Mouse (Mus musculus): ENCODE results near the gene Tctn1. TPM values are rescaled to one million over a fixed set of nuclear protein-coding genes. Genes with fewer than 3 reads are reported as not detected.

Tctn1 gene
- total RNA-seq, 2 experiments from 2014 or later = 2.5 to 7.6 TPM

DNA sequence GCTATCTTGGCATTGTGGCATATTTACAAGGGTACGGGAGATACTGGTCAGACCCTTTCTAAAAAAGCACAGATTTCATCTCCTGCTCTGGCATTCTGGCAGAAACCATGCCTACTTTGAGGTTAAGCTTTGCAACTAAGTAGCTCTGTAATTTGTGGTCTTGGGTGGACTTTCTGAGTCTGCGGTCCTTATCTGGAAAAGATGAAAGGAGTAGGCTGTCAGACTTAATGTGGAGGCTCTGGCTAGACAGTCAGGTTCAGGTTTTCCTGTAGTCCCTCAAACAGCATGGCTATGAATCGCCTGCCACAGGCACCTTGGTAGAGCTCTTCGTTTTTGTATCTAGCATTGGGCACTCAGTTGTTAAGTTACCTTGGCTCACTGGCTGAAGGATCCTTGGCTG is 22.8 kb upstream of the Tctn1 start:
- no peak for ATAC-seq (replicated peaks; ENCODE audit: low FRiP score, low TSS enrichment, poor library complexity, severe bottlenecking)

DNA sequence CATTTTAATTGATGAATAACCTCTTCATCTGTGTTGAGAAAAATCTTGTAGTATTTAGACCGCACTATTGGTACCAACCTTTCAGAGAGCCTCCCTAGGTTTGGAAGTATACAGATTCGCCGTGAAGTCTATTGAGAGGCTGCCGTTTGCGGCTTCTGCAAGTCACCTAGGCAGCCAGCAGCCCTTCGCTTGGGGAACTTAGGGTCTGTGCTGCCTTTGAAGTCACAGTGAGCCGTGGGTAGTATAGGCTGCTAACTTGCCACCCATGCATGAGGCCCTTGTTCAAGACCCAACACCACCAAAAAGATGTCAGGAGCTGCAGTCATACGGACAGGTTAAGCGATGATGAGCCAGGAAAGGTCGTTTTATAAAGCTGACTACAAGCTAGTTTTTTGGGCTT is 21.9 kb upstream of the Tctn1 start:
- ATAC-seq (replicated peaks; ENCODE audit: low FRiP score, low TSS enrichment, poor library complexity, severe bottlenecking) = no peak

DNA sequence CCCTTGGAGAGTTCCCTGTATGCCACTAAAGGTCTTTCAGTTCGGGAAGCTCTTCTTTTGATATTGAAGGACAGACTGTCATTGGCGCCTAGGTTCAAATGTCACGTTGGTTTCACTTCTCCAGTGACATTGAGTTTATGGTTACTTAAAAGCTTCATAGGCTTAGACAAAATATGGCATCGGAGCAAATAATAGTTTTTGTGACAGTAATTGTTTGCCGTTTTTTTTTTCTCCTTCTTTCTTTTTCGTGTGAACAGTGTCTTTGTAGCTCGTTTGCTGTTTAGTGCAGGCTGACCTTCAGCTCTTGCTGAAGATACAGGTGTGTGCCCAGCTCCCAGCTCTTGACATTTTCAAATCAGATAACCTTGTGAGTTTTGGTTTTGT is 21.5 kb upstream of the Tctn1 start:
- ATAC-seq (replicated peaks; ENCODE audit: low FRiP score, low TSS enrichment, poor library complexity, severe bottlenecking) = no peak

DNA sequence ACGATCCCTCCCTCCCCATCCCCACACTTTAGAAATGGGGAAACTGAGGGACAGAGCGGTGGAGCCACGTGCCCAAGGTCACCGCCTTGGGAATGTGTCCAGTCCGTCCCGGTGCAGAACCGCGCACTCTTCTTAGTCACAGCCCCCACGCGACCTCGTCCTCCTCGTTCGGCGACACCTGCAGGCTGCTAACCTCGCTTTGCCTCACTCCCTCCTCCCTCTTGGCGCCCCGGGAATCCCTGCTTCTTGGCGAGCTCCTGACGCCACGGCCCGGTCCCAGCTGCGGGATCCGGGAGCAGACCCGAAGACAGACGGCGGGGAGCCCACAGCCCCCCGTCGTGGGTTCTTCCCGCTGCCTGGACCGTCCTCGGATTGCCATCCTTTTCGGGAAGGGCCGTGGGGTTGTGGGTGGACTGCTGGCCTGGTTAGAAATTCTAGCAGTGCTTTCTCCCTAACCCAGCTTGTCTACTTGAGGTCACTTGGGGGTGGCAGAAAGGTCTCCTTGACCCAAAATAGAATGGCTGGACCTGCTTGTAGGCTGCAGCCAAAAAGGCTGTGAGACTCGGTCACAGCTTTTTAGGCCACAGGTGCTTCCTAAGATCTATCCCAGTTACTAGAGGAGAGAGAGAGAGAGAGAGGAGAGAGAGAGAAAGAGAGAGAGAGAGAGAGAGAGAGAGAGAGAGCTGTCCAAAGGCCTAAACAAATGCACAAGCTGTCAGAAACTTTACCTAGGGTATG is 20.9 kb upstream of the Tctn1 start:
- ATAC-seq (replicated peaks; ENCODE audit: low FRiP score, low TSS enrichment, poor library complexity, severe bottlenecking) = peak; percentile 64

DNA sequence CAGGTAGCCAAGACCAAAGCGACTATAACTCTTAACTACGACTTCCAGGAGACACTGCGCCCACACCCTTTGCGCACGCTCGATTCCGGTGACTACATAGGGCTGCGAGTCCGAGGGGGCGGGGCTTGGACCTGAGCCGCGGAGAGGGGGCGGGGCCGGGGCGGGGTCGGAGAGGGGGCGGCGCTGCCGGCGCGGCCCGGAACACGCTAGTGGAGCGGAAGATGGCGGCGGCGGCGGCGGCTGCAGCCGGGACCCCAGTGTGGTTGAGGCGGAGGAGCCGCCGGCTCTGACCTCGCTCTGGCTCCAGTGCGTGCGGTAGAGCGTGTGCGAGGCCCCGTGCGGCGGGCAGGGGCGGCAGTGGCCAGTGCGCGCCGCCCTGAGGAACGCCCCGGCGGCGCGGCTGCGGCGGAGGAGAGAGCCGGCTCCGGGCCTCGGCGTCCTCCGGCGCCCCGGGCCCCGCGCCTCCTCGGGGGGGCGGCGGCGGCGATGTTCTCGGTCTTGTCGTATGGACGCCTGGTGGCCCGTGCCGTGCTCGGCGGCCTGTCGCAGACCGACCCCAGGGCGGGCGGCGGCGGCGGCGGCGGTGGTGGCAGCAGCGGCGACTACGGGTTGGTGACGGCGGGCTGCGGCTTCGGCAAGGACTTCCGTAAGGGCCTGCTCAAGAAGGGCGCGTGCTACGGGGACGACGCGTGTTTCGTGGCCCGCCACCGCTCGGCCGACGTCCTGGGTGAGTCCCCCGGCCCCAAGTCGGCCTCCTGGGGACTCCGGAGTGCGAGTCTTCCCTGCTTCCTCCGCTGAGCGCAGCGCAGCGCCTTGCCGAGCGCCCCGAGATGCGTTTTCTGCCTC is 20.1 kb upstream of the Tctn1 start, which contains the start of gene Pptc7:
Pptc7 (plus strand) TSS at position 183 of the 846 bp plus-strand sequence.
- peak; percentile 81 for ATAC-seq (replicated peaks; ENCODE audit: low FRiP score, low TSS enrichment, poor library complexity, severe bottlenecking)

DNA sequence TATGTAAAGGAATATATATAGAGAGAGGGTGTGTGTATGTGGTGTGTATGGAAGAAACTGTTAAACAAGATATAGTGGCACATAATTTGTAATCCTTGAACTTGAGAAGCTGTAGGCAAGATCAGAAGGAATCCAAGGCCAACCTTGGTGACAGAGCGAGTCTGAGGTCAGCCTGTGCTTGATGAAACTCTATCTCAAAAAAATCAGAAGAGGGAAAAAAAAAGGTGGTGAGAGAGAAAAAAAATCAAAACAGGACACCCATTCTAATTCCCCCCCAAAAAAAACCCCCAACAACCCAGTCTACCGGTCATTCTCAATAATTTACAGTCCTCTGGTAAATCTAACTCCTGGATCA is 19.5 kb upstream of the Tctn1 start:
- no peak for ATAC-seq (replicated peaks; ENCODE audit: low FRiP score, low TSS enrichment, poor library complexity, severe bottlenecking)

DNA sequence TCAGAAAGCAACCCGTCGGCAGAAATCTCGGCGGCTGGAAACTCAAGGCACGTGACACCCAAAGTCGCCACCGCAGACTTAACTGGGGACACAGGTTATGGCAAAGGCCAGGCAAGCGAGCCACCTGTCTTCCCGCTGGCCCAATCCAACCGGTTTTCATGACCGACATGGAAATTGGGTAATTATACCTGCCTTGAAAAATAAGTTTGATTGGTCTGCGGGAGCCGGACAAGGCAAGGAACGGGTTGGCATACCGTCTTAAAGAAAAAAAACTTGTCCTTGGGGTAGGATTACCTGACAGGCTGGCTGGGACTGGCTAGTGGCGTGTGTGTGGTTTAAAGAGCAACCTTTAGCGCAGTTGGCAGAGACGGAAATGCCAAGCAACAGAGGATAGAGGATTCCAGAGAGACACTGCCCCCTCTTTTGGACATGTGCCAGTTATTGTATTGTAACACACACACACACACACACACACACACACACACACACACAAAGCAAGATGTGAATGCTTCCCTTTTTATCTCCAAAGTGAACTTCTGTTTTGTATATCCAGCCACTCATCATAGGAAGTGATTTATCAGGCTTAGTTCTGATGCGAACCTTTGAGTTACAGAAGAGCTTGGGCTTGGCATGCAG is 16.7 kb upstream of the Tctn1 start:
- no peak for ATAC-seq (replicated peaks; ENCODE audit: low FRiP score, low TSS enrichment, poor library complexity, severe bottlenecking)

DNA sequence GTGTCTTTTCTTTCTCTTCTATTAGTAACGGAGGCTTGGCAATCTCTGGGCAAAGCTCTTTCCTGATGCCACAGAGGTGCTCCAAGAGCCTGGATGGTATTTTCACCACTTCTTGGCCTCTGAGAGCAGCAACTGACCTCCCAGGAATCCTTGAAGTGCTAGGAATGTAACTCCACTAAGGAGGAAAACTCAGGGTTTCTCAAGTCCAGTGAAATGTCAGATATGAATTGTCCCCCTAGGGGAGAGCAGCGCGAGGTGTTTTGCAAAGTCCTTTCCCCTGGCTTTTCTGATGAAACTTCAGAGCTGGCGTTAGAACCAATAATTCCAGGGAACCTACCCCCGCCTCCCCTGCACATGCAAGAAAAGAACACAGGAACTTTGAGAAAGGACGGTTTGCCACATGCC is 16.2 kb upstream of the Tctn1 start:
- no peak for ATAC-seq (replicated peaks; ENCODE audit: low FRiP score, low TSS enrichment, poor library complexity, severe bottlenecking)

DNA sequence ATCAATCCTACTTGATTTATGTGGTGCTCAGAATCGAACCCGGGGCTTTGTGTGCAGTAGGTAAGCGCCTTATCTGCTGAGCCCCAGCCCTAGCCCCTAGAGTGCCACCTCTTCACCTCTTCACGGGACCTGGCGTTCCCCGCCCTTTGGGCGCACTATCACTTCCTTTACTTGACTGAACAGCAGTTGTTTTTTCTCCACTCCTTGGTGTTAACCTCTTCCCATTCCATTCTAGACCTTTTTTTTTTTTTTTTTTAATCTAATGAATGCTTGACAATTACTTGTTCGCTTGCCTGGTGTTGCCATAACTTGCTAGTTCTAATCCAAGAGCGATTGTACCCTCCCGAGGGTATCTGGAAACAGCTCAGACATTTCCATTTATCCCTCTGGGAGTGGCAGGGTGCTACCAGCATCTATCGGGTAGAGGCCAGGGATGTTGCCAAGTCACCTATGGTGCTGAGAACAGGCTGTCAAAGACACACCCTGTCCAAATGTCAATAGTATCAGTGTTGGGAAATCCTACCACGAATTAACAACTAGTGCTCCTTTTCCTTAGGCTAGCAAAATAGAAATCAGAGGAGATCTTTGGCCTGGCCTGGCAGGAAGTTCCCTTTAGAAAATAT is 15.7 kb upstream of the Tctn1 start:
- no peak for ATAC-seq (replicated peaks; ENCODE audit: low FRiP score, low TSS enrichment, poor library complexity, severe bottlenecking)

DNA sequence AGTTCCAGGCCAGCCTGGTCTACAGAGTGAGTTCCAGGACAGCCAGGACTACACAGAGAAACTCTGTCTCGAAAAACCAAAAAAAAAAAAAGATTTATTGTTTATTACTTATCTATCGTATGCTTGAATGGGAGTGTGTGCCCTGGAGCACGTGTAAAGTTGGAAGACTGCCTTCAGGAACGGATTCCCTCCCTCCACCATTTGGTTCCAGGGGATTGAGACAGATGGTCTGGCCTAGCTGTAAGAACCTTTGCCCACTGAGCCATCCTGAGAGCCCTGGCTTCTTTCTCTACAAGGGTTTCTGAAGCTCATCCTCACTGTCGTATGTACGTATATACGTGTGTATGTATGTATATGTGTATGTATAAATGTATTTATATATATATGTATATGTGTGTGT is 14.7 kb upstream of the Tctn1 start:
- no peak for ATAC-seq (replicated peaks; ENCODE audit: low FRiP score, low TSS enrichment, poor library complexity, severe bottlenecking)

DNA sequence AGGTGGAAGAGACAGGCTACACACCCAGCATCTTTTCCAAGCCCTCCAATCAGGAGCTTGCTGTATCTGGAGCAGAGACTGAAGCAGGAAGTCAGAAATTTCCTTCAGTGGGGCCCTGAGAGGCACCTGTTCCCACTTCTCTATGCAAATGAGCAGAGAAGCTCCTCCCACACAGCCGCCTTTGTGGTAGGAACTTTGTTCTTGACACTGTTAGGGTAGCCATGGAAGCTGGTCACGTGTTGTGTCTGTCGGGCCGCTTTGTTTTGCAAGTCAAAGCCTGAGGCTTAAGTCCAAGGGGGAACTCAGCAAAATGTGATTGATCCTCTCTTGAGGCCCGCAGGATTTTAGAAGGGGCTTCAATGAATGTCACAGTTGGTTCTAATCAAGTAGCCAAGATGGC is 10.5 kb upstream of the Tctn1 start:
- peak; percentile 56; the same call in 1 of the 2 replicates for ATAC-seq (replicated peaks; ENCODE audit: low FRiP score, low TSS enrichment, poor library complexity, severe bottlenecking)

DNA sequence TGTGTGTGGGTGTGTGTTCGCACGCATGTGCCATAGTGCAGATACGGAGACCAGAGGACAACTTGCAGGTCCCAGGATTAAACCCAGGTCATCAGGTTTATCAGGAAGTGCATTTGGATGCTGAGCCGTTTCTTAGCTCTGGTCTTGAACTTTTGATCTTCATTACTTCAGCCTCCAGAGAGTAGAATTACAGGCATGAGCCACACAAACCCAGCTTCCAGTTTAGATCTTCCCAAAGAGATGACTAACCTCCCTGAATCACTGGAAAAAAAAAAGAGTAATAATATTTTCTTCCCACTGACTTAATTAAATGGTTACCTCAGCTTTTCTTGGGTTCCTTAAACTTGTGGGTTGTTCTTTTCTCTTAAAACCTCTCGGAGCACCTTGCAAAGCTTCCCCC is 8.6 kb upstream of the Tctn1 start:
- ATAC-seq (replicated peaks; ENCODE audit: low FRiP score, low TSS enrichment, poor library complexity, severe bottlenecking) = no peak

DNA sequence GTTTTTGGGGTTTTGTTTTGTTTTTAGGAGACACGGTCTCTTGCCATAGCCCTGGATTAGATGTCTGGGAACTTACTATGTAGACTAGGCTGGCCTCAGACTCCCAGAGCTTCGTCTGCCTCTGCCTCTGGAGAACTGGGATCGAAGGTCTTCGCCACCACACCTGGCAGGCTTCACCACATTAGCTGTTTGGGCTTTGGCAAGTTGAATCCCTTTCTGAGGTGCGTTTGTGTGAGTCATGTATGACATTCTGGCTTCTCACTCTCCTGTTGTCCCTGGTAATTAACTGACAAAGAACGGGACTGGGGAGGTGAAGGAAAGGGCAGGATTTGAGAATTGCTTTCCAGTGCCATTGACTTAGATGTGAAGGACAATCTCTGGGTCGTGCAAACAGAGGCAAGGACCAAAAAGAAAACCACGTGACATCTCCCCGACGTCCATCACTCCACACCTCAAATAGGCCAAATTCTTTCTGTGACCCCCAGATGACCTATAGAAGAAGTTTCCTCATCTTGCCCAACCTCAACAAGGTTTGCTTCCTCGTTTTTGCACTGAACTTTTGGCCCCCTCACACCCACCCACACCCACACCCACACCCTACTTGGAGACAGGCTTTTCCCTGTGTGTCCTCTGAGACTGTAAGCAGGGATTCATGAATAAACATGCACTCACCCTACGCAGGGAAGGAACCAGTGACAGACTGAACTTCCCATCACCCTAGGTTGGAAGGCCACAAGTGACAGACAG is 4.8 kb upstream of the Tctn1 start:
- no peak for ATAC-seq (replicated peaks; ENCODE audit: low FRiP score, low TSS enrichment, poor library complexity, severe bottlenecking)

DNA sequence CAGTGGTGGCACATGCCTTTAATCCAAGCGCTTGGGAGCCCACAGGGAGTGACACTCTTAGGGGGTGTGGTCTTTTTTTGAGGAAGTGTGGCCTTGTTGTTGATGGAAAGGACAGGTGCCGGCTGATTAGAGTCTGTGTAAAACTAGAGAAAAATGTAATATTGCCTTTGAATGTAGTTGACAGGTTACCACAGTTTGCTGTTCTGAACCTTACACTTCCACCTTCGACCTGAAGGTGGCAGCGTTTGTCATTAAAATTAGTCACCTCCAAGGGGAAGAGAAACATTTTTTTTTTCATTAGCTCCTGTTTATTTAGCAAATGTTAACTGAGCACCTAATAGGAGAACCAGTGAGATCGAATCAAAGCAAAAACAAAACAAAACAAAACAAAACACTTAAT is 3.6 kb upstream of the Tctn1 start:
- ATAC-seq (replicated peaks; ENCODE audit: low FRiP score, low TSS enrichment, poor library complexity, severe bottlenecking) = no peak

DNA sequence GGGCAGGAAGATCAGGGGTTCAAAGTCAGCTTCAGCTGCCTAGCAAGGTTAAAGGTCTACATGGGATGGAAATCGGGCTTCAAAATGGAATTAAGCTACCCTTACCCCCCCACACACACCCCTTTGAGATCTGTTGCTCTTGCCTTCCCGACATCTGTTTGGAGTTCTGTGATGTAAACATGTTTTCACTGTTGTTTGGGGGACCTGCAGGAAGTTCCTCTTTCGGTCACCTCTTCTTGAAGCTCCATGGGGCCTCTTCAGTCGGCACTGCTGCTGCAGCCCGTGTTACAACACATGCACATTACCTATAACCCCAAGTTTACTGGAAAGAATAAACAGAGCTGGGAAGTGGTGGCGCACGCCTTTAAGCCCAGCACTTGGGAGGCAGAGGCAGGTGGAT is 2.9 kb upstream of the Tctn1 start:
- no peak for ATAC-seq (replicated peaks; ENCODE audit: low FRiP score, low TSS enrichment, poor library complexity, severe bottlenecking)

DNA sequence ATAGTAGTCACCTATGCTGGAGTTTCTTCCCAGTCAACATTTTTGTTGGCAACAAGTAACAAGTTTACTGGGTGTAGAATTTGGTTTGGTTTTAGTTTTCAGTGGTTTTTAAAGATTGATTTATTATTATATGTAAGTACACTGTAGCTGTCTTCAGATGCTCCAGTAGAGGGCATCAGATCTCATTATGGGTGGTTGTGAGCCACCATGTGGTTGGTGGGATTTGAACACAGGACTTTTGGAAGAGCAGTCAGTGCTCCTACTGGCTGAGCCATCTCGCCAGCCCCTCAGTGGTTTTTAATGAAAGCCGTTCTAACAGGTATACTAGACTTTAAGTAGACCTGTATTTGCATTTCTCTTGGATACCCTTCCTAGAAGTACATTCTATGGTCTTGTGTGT is 1.7 kb upstream of the Tctn1 start:
- ATAC-seq (replicated peaks; ENCODE audit: low FRiP score, low TSS enrichment, poor library complexity, severe bottlenecking) = no peak

DNA sequence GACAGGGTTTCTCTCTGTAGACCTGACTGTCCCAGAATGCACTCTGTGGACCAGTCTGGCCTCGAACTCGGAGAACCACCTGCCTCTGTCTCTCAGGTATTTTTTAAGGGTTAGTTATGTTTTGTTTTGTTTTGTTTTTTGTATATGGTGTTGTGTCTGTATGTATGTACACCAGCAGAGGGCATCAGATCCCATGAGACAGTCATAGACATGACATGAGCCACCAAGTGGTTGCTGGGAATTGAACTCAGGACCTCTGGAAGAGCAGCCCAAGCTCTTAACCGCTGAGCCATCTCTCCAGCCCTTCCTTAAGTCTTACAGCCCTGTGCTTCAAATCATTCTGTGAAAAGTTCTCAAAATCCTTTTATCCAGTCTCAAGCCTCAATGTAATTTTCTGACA is 927 bp upstream of the Tctn1 start:
- no peak for ATAC-seq (replicated peaks; ENCODE audit: low FRiP score, low TSS enrichment, poor library complexity, severe bottlenecking)

DNA sequence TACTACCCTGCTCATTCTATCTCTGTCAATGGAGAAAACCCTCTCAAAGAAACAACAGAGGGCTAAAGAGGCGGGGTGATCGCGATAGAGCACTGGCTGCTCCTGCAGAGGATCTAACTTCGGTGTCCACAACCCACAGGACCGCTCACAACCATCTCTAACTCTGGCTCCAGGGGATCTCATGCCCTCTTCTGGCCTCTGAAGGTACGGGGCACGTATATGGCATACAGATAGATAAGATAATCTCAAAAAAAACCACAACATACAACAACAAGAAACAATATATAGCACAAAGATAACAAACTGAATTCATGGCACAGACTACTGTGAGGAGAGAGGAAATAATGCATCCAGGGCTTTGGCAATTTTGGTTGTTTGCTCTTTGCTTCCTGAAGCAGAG is 2.2 kb downstream of the Tctn1 start:
- ATAC-seq (replicated peaks; ENCODE audit: low FRiP score, low TSS enrichment, poor library complexity, severe bottlenecking) = peak; percentile 60

DNA sequence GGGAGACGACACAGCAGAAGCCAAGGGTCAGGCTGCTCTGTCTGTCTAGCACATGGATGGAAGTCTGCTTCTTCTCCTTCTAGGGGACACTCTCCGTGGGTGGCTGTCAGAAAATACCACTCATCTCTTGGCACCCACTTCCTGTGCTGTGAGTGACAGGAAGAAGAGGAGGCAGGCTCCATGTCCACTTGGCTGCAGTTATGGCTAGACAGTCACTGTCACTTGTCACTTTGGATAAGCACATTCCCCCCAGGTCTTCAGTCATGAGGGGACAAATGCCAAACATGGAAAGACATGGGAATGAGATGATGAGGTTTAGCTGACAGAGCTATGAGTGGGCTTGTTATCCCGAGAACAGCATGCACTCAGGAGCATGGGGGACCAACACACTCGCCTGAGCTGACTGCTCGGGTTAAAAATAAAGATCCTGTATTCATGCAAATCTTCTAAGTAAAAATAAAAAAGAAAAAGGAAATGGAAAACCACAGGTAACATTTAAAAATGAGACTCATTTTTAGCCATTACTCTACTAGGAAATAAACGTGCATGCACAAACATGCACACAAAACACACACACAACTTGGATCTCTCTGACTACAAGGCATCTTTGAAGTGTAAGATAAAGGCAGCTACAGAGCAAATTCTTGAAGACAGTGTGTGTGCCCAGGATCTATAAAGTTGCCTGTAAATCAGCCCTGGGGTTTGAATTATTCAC is 6.1 kb downstream of the Tctn1 start:
- no peak for ATAC-seq (replicated peaks; ENCODE audit: low FRiP score, low TSS enrichment, poor library complexity, severe bottlenecking)

Measured in megakaryocyte-erythroid progenitor cell, adult 5-6 weeks (primary cell).